Mouse (Mus musculus) lung, adult 2 months (tissue): Measurements from ENCODE around the gene Lsm11.

Experiments used
- CTCF ChIP-seq: fragments of 200-500 bp; IDR thresholded peaks from 2 replicates; pipeline ENCODE4 v1.5.1; 2011; ENCODE audit warnings: mild to moderate bottlenecking, low read length, control low read depth; ENCODE audit not compliant: insufficient read depth
- POLR2A ChIP-seq: fragments of 200-500 bp; IDR thresholded peaks from 2 replicates; pipeline ENCODE4 v1.6.1; 2011; ENCODE audit warnings: low read depth, mild to moderate bottlenecking, control low read depth, low read length, borderline replicate concordance; ENCODE audit errors: extremely low read depth

GRCm38 (mm10) chr11:45888471-45889030 is 56.2 kb downstream of the Lsm11 start:
- no peak for TF ChIP-seq POLR2A
- no peak for TF ChIP-seq CTCF
